Mouse (Mus musculus) embryonic facial prominence, embryonic 10.5 days (tissue): ENCODE results near the gene Map3k13. TPM values are rescaled to one million over a fixed set of nuclear protein-coding genes. Genes with fewer than 3 reads are reported as not detected.

ENCODE experiments used
- DNase-seq: peaks from one replicate; pipeline ENCODE4 v3.0.0-alpha.2; 2017; ENCODE audit warnings: low spot score
- H3K27ac ChIP-seq: fragments of 300-500 bp; sonication (generic); replicated peaks from 2 replicates; pipeline ENCODE4 v1.5.1; 2016; ENCODE audit warnings: mild to moderate bottlenecking
- H3K27me3 ChIP-seq: fragments of 300-500 bp; sonication (generic); replicated peaks from 2 replicates; pipeline ENCODE4 v1.6.1; 2016; ENCODE audit warnings: low read depth, mild to moderate bottlenecking; ENCODE audit not compliant: poor library complexity, severe bottlenecking
- H3K36me3 ChIP-seq: fragments of 300-500 bp; sonication (generic); replicated peaks from 2 replicates; pipeline ENCODE4 v1.6.1; 2016; ENCODE audit warnings: mild to moderate bottlenecking, moderate library complexity
- H3K4me1 ChIP-seq: fragments of 300-500 bp; sonication (generic); 2 replicates; pipeline ENCODE4 v1.6.1; 2016
- H3K4me3 ChIP-seq: fragments of 300-500 bp; sonication (generic); 2 replicates; pipeline ENCODE4 v1.5.1; 2016; ENCODE audit warnings: mild to moderate bottlenecking, moderate library complexity
- H3K9me3 ChIP-seq: fragments of 300-500 bp; sonication (generic); 2 replicates; pipeline ENCODE4 v1.6.1; 2016; ENCODE audit warnings: mild to moderate bottlenecking
- WGBS: fragments of 180-500 bp; shearing (Covaris S2); methylation state at CpG from one replicate; pipeline ENCODE4 v1.1.7; 2016; 5-methylcytosine and 5-hydroxymethylcytosine counted together
- polyA plus RNA-seq: library from polyadenylated mRNA; unstranded; fragments of >200 nt; fragmentation: Nextera tagmentation; extraction: Ambion mirVana; gene quantifications from 2 replicates; pipeline ENCODE4 v1.2.1, GENCODE M21; 2016

Gene Map3k13
- polyA plus RNA-seq, 1 experiment from 2014 or later = 1.9 TPM

- 79% methylated on average over 8 of the region's 8 CpGs for WGBS
- H3K27me3 ChIP-seq = no peaks in the 10 kb centered on the region
- 0 out of 2 replicates have a peak overlapping the region, but pooled peaks have one; percentile 48 for H3K27ac ChIP-seq
- H3K36me3 ChIP-seq = peaks cover 5% of the 10 kb centered on the region; the same call in 1 of the 2 replicates
- no peaks in the 10 kb centered on the region for H3K9me3 ChIP-seq
- no peak for DNase-seq
- no peak overlapping the region for H3K4me3 ChIP-seq
- H3K4me1 ChIP-seq = peaks cover 35% of the 10 kb centered on the region
Measured at GRCm38 (mm10) chr16:21858882-21859281, 64.7 kb downstream of the Map3k13 start.

- Histone ChIP-seq H3K27ac (no peak overlapping the region), H3K4me3 (no peak overlapping the region), H3K4me1 (peaks cover 49% of the 10 kb centered on the region), H3K27me3 (no peaks in the 10 kb centered on the region), H3K36me3 (peaks cover 5% of the 10 kb centered on the region; the same call in 1 of the 2 replicates), H3K9me3 (no peaks in the 10 kb centered on the region)
- DNase-seq = no peak
- 88% methylated on average over 3 of the region's 3 CpGs for WGBS
Measured at GRCm38 (mm10) chr16:21862448-21862847, 68.3 kb downstream of the Map3k13 start.

GRCm38 (mm10) chr16:21865250-21865982 is 71.3 kb downstream of the Map3k13 start:
- Histone ChIP-seq H3K4me1 (peaks cover 56% of the 10 kb centered on the region), H3K9me3 (no peaks in the 10 kb centered on the region), H3K27ac (peak overlapping the region; percentile 65), H3K27me3 (no peaks in the 10 kb centered on the region), H3K4me3 (no peak overlapping the region), H3K36me3 (peaks cover 5% of the 10 kb centered on the region; the same call in 1 of the 2 replicates)
- DNase-seq = peak; percentile 41
- 29% methylated on average over 7 of the region's 7 CpGs for WGBS

- H3K27me3 ChIP-seq = no peaks in the 10 kb centered on the region
- H3K4me1 ChIP-seq = peaks cover 61% of the 10 kb centered on the region
- H3K36me3 ChIP-seq = peaks cover 5% of the 10 kb centered on the region; the same call in 1 of the 2 replicates
- H3K27ac ChIP-seq = peak overlapping the region; percentile 65
- DNase-seq = no peak
- WGBS = 70% methylated on average over 11 of the region's 11 CpGs
- H3K9me3 ChIP-seq = no peaks in the 10 kb centered on the region
- H3K4me3 ChIP-seq = no peak overlapping the region
Measured at GRCm38 (mm10) chr16:21865983-21866575, 71.9 kb downstream of the Map3k13 start.

GRCm38 (mm10) chr16:21867727-21868126 is 73.6 kb downstream of the Map3k13 start:
- Histone ChIP-seq H3K27me3 (no peaks in the 10 kb centered on the region), H3K4me3 (no peak overlapping the region), H3K9me3 (no peaks in the 10 kb centered on the region), H3K36me3 (no peaks in the 10 kb centered on the region), H3K27ac (no peak overlapping the region), H3K4me1 (peaks cover 61% of the 10 kb centered on the region)
- no peak for DNase-seq
- 87% methylated on average over 3 of the region's 3 CpGs for WGBS

GRCm38 (mm10) chr16:21868651-21869050 is 74.5 kb downstream of the Map3k13 start:
- H3K27me3 ChIP-seq = no peaks in the 10 kb centered on the region
- no peaks in the 10 kb centered on the region for H3K36me3 ChIP-seq
- DNase-seq = no peak
- peak overlapping the region; percentile 77 for H3K27ac ChIP-seq
- no peaks in the 10 kb centered on the region for H3K9me3 ChIP-seq
- WGBS = 66% methylated on average over 6 of the region's 6 CpGs
- H3K4me1 ChIP-seq = peaks cover 61% of the 10 kb centered on the region
- no peak overlapping the region for H3K4me3 ChIP-seq

- WGBS = 19% methylated on average over 4 of the region's 4 CpGs
- H3K27ac ChIP-seq = peak overlapping the region; percentile 77; the same call in 1 of the 2 replicates
- no peaks in the 10 kb centered on the region for H3K27me3 ChIP-seq
- peak; percentile 73 for DNase-seq
- no peaks in the 10 kb centered on the region for H3K36me3 ChIP-seq
- no peaks in the 10 kb centered on the region for H3K9me3 ChIP-seq
- H3K4me1 ChIP-seq = peaks cover 52% of the 10 kb centered on the region
- 0 out of 2 replicates have a peak overlapping the region, but pooled peaks have one; percentile 4 for H3K4me3 ChIP-seq
Measured at GRCm38 (mm10) chr16:21869879-21870278, 75.7 kb downstream of the Map3k13 start.

GRCm38 (mm10) chr16:21877735-21878134 is 83.6 kb downstream of the Map3k13 start:
- Histone ChIP-seq H3K36me3 (no peaks in the 10 kb centered on the region; the same call in 1 of the 2 replicates), H3K27me3 (no peaks in the 10 kb centered on the region), H3K9me3 (no peaks in the 10 kb centered on the region), H3K4me3 (no peak overlapping the region), H3K27ac (no peak overlapping the region), H3K4me1 (0 out of 2 replicates have a peak, but pooled peaks cover 5% of the 10 kb centered on the region)
- DNase-seq = no peak
- 92% methylated on average over 3 of the region's 3 CpGs for WGBS

GRCm38 (mm10) chr16:21878834-21879233 is 84.7 kb downstream of the Map3k13 start:
- Histone ChIP-seq H3K4me1 (0 out of 2 replicates have a peak, but pooled peaks cover 5% of the 10 kb centered on the region), H3K27ac (no peak overlapping the region), H3K36me3 (no peaks in the 10 kb centered on the region; the same call in 1 of the 2 replicates), H3K9me3 (no peaks in the 10 kb centered on the region), H3K27me3 (no peaks in the 10 kb centered on the region), H3K4me3 (no peak overlapping the region)
- no peak for DNase-seq
- 79% methylated on average over 3 of the region's 3 CpGs for WGBS

GRCm38 (mm10) chr16:21881181-21881580 is 87.0 kb downstream of the Map3k13 start:
- no peaks in the 10 kb centered on the region; the same call in 1 of the 2 replicates for H3K36me3 ChIP-seq
- DNase-seq = no peak
- no peak overlapping the region for H3K4me3 ChIP-seq
- no peaks in the 10 kb centered on the region for H3K9me3 ChIP-seq
- 64% methylated on average over 6 of the region's 6 CpGs for WGBS
- H3K27ac ChIP-seq = no peak overlapping the region
- H3K27me3 ChIP-seq = no peaks in the 10 kb centered on the region
- 0 out of 2 replicates have a peak, but pooled peaks cover 5% of the 10 kb centered on the region for H3K4me1 ChIP-seq

GRCm38 (mm10) chr16:21881582-21882259 is 87.6 kb downstream of the Map3k13 start:
- WGBS = 75% methylated on average over 7 of the region's 7 CpGs
- Histone ChIP-seq H3K9me3 (no peaks in the 10 kb centered on the region), H3K27ac (no peak overlapping the region), H3K27me3 (no peaks in the 10 kb centered on the region), H3K36me3 (no peaks in the 10 kb centered on the region; the same call in 1 of the 2 replicates), H3K4me1 (0 out of 2 replicates have a peak, but pooled peaks cover 5% of the 10 kb centered on the region), H3K4me3 (no peak overlapping the region)
- no peak for DNase-seq

GRCm38 (mm10) chr16:21887601-21888000 is 93.5 kb downstream of the Map3k13 start:
- Histone ChIP-seq H3K36me3 (peaks cover 10% of the 10 kb centered on the region), H3K27ac (no peak overlapping the region), H3K27me3 (no peaks in the 10 kb centered on the region), H3K9me3 (no peaks in the 10 kb centered on the region), H3K4me3 (no peak overlapping the region), H3K4me1 (peaks cover 6% of the 10 kb centered on the region; the same call in 1 of the 2 replicates)
- WGBS = 91% methylated on average over 2 of the region's 2 CpGs
- DNase-seq = no peak
